Mouse (Mus musculus): ENCODE results near the gene Gm21970. TPM values are rescaled to one million over a fixed set of nuclear protein-coding genes. Genes with fewer than 3 reads are reported as not detected.

The Gm21970 gene
- polyA plus RNA-seq, 1 experiment from 2014 or later = not detected

- Histone ChIP-seq H3K27me3 (peaks cover 4% of the 10 kb centered on the region; the same call in 1 of the 2 replicates), H3K4me2 (replicated peaks) (no peak overlapping the region), H3K9ac (replicated peaks) (no peak overlapping the region), H3K4me3 (no peak overlapping the region), H3K27ac (replicated peaks) (no peak overlapping the region), H3K36me3 (no peaks in the 10 kb centered on the region), H3K4me1 (peaks cover 19% of the 10 kb centered on the region), H3K9me3 (no peaks in the 10 kb centered on the region)
- 73% methylated on average over 11 of the region's 11 CpGs for WGBS
- ATAC-seq (ENCODE audit: low FRiP score, low read depth) = no peak
Observed at GRCm38 (mm10) chr16:91461066-91461638, 69.6 kb downstream of the Gm21970 start.

GRCm38 (mm10) chr16:91461773-91462181 lies 70.3 kb downstream of the Gm21970 start:
- no peaks in the 10 kb centered on the region for H3K9me3 ChIP-seq
- WGBS = 61% methylated on average over 9 of the region's 9 CpGs
- no peak overlapping the region for H3K4me3 ChIP-seq
- no peak for ATAC-seq (ENCODE audit: low FRiP score, low read depth)
- no peak overlapping the region; the same call in 1 of the 2 replicates for H3K27ac ChIP-seq (replicated peaks)
- H3K27me3 ChIP-seq = peaks cover 4% of the 10 kb centered on the region; the same call in 1 of the 2 replicates
- H3K9ac ChIP-seq (replicated peaks) = no peak overlapping the region
- H3K36me3 ChIP-seq = no peaks in the 10 kb centered on the region
- no peak overlapping the region for H3K4me2 ChIP-seq (replicated peaks)
- peaks cover 23% of the 10 kb centered on the region for H3K4me1 ChIP-seq

GRCm38 (mm10) chr16:91462644-91463043 lies 71.1 kb downstream of the Gm21970 start:
- Histone ChIP-seq H3K9me3 (no peaks in the 10 kb centered on the region), H3K27ac (replicated peaks) (no peak overlapping the region), H3K4me1 (peaks cover 23% of the 10 kb centered on the region), H3K4me3 (no peak overlapping the region), H3K4me2 (replicated peaks) (no peak overlapping the region), H3K36me3 (no peaks in the 10 kb centered on the region), H3K27me3 (peaks cover 4% of the 10 kb centered on the region; the same call in 1 of the 2 replicates), H3K9ac (replicated peaks) (no peak overlapping the region)
- WGBS = 74% methylated on average over 3 of the region's 3 CpGs
- no peak for ATAC-seq (ENCODE audit: low FRiP score, low read depth)

GRCm38 (mm10) chr16:91463400-91463799 lies 71.9 kb downstream of the Gm21970 start:
- Histone ChIP-seq H3K4me3 (no peak overlapping the region), H3K36me3 (no peaks in the 10 kb centered on the region), H3K27me3 (peaks cover 4% of the 10 kb centered on the region; the same call in 1 of the 2 replicates), H3K9ac (replicated peaks) (no peak overlapping the region), H3K4me2 (replicated peaks) (no peak overlapping the region), H3K27ac (replicated peaks) (no peak overlapping the region), H3K4me1 (peaks cover 23% of the 10 kb centered on the region), H3K9me3 (no peaks in the 10 kb centered on the region)
- no peak for ATAC-seq (ENCODE audit: low FRiP score, low read depth)
- 91% methylated on average over 2 of the region's 2 CpGs for WGBS

GRCm38 (mm10) chr16:91463836-91464400 lies 72.4 kb downstream of the Gm21970 start:
- Histone ChIP-seq H3K27me3 (peaks cover 4% of the 10 kb centered on the region; the same call in 1 of the 2 replicates), H3K9ac (replicated peaks) (peak overlapping the region; percentile 62; the same call in 1 of the 2 replicates), H3K27ac (replicated peaks) (peak overlapping the region; percentile 85; the same call in 1 of the 2 replicates), H3K9me3 (no peaks in the 10 kb centered on the region), H3K4me3 (peak overlapping the region; percentile 60), H3K4me2 (replicated peaks) (peak overlapping the region; percentile 93), H3K4me1 (peaks cover 23% of the 10 kb centered on the region), H3K36me3 (no peaks in the 10 kb centered on the region)
- 87% methylated on average over 4 of the region's 4 CpGs for WGBS
- ATAC-seq (ENCODE audit: low FRiP score, low read depth) = no peak

- Histone ChIP-seq H3K9ac (replicated peaks) (peak overlapping the region; percentile 62), H3K9me3 (no peaks in the 10 kb centered on the region), H3K36me3 (no peaks in the 10 kb centered on the region), H3K27ac (replicated peaks) (peak overlapping the region; percentile 85), H3K27me3 (peaks cover 4% of the 10 kb centered on the region; the same call in 1 of the 2 replicates), H3K4me1 (peaks cover 19% of the 10 kb centered on the region), H3K4me2 (replicated peaks) (peak overlapping the region; percentile 93), H3K4me3 (peak overlapping the region; percentile 60)
- peak; percentile 95 for ATAC-seq (ENCODE audit: low FRiP score, low read depth)
- WGBS = 2% methylated on average over 44 of the region's 44 CpGs
Observed at GRCm38 (mm10) chr16:91464594-91465504, 73.3 kb downstream of the Gm21970 start.

- ATAC-seq (ENCODE audit: low FRiP score, low read depth) = no peak
- Histone ChIP-seq H3K4me1 (peaks cover 19% of the 10 kb centered on the region), H3K27me3 (peaks cover 4% of the 10 kb centered on the region; the same call in 1 of the 2 replicates), H3K4me2 (replicated peaks) (peak overlapping the region; percentile 93), H3K4me3 (peak overlapping the region; percentile 60), H3K9ac (replicated peaks) (peak overlapping the region; percentile 62), H3K36me3 (no peaks in the 10 kb centered on the region; the same call in 1 of the 2 replicates), H3K27ac (replicated peaks) (no peak overlapping the region; the same call in 1 of the 2 replicates), H3K9me3 (no peaks in the 10 kb centered on the region)
- WGBS = 56% methylated on average over 13 of the region's 13 CpGs
Observed at GRCm38 (mm10) chr16:91465505-91466240, 74.2 kb downstream of the Gm21970 start.

- Histone ChIP-seq H3K27ac (replicated peaks) (no peak overlapping the region), H3K4me1 (peaks cover 19% of the 10 kb centered on the region), H3K36me3 (no peaks in the 10 kb centered on the region; the same call in 1 of the 2 replicates), H3K4me2 (replicated peaks) (peak overlapping the region; percentile 93; the same call in 1 of the 2 replicates), H3K9ac (replicated peaks) (no peak overlapping the region), H3K9me3 (no peaks in the 10 kb centered on the region), H3K27me3 (peaks cover 4% of the 10 kb centered on the region; the same call in 1 of the 2 replicates), H3K4me3 (no peak overlapping the region)
- 51% methylated on average over 6 of the region's 6 CpGs for WGBS
- no peak for ATAC-seq (ENCODE audit: low FRiP score, low read depth)
Observed at GRCm38 (mm10) chr16:91466566-91466965, 75.0 kb downstream of the Gm21970 start.

Other genes with a start within 250 kb of the Gm21970 start
- 5.9 and 11.3 TPM in 2 replicates for gene Olig2, start 166.3 kb upstream of the Gm21970 start, polyA plus RNA-seq (2016; fragmentation: Nextera tagmentation; extraction: Ambion mirVana)
- gene Olig1, start 121.9 kb upstream of the Gm21970 start, polyA plus RNA-seq (2016; fragmentation: Nextera tagmentation; extraction: Ambion mirVana) = 2.4 and 5.1 TPM in 2 replicates
- 29.5 and 33.5 TPM in 2 replicates for gene Ifnar2, start 18.9 kb upstream of the Gm21970 start, polyA plus RNA-seq (2016; fragmentation: Nextera tagmentation; extraction: Ambion mirVana)
- gene Il10rb, start 14.4 kb downstream of the Gm21970 start, polyA plus RNA-seq (2016; fragmentation: Nextera tagmentation; extraction: Ambion mirVana) = 7.9 and 9.1 TPM in 2 replicates
- gene Ifnar1, start 93.5 kb downstream of the Gm21970 start, polyA plus RNA-seq (2016; fragmentation: Nextera tagmentation; extraction: Ambion mirVana) = 56.5 and 60.0 TPM in 2 replicates
- 41.0 and 43.4 TPM in 2 replicates for gene Ifngr2, start 155.4 kb downstream of the Gm21970 start, polyA plus RNA-seq (2016; fragmentation: Nextera tagmentation; extraction: Ambion mirVana)
- 42.6 and 43.6 TPM in 2 replicates for gene Tmem50b, start 206.1 kb downstream of the Gm21970 start, polyA plus RNA-seq (2016; fragmentation: Nextera tagmentation; extraction: Ambion mirVana)
- 6.8 and 7.8 TPM in 2 replicates for gene Dnajc28, start 227.3 kb downstream of the Gm21970 start, polyA plus RNA-seq (2016; fragmentation: Nextera tagmentation; extraction: Ambion mirVana)

All from midbrain, embryonic 12.5 days (tissue).